Mouse (Mus musculus) CH12F3 (cell line): ENCODE results near the gene Stard9.

Source experiments
- in situ Hi-C: fragments of 300-500 bp; cut with MboI; formaldehyde crosslinking; loops from 2 replicates; pipeline ENCODE4 v1.14.3; 2020; ENCODE audit warnings: low sequenced_read_pairs

The Stard9 gene

DNA sequence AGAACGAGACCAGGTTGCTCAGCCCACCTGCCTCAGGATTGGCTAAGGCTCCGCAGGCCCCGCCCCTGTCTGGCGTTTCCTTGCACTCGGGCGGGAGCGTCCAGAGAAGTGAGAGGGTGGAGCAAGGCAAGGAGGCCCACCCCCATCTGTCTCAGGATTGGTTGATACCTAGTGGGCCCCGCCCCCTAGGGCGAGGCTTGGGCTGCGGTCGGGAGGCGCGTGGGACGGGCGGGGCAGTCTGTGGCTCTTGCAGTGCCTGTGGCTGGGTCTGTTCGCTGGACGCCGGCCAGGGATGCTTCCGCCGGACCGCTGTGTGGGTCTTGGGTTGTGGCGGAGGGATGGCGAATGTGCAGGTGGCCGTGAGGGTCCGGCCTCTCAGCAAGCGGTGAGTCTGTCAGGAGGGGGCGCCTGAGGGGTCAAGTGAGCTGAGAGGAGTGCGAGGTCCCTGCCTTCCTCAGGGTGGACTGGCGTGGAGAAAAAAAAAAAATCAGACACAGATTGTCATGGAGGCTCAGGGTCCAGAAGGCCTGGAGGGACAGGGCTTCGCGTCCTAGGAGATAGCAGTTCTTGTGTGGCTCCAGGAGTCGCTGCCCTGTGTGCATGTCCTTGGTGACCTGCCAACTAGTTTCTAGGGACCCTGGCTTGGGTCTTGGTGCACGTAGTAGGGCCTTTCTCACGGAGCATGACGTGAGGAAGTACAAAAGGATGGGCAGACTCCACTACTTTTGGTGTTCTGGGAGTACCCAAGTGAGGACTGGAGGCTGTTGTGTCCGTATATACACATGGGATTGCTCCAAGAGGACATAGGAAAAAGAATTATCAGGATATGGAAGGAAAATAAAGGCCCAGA lies at the start of gene Stard9:
Gene Stard9, plus strand, starts transcription at position 236 of the 850 bp plus-strand sequence.
- in situ Hi-C loops, result no loop called here

DNA sequence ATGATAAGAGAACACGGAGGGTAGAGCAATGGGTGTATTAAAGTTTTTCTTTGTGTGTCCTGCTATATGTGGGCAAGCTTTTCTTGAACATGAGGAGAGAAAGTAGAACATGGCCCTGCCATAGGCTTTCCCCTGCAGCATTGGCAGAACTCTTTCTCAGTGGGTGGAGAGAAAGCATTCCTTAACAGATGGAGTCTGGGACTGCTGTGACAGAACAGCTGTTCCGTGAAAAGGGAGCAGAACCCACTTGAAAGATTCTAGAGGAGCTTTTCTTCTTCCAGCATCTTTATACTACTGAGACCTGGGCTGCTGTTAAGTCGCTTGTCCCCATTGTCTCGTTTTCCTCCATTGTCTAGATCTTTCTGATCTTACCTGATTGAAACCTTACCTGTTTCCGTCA lies 39.2 kb upstream of the Stard9 start:
- in situ Hi-C loops, result no loop called here

DNA sequence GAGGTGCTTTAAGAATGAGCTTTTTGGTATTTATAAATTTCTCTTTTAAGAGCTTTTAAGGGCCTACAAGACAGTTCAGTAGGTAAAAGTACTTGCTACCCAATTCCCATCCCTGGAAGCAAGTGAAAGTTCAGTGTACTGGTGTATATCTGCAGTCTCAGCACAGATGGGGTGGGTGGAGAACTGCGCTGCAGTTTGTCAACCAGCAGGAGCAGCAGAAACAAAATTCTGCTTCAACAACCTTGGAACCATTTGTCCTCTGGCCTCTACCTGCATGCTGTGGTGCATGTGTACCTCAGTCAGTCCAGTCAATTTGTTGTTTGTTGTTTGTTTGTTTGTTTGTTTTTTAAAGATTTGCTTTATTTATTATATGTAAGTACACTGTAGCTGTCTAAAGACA lies 36.7 kb upstream of the Stard9 start:
- in situ Hi-C loops, result no loop called here

DNA sequence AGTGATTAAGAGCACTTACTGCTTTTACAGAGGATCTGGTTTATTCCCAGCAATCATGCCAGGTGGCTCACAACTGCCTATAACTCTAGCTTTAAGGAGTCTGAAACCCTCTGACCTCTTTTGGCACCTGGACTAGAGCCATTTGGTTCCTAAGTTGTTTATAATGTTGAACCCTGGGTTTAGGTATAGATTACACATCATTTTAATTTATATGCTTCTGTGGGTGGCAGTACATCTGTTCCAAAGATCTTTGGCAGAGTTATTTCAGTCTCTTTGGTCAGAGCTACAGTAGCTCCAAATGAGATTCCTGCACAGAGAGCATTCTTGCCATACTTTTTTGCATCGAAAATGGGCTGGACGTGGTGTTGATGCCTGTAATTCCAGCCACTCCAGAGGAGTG lies 31.2 kb upstream of the Stard9 start:
- in situ Hi-C loops, result no loop called here

DNA sequence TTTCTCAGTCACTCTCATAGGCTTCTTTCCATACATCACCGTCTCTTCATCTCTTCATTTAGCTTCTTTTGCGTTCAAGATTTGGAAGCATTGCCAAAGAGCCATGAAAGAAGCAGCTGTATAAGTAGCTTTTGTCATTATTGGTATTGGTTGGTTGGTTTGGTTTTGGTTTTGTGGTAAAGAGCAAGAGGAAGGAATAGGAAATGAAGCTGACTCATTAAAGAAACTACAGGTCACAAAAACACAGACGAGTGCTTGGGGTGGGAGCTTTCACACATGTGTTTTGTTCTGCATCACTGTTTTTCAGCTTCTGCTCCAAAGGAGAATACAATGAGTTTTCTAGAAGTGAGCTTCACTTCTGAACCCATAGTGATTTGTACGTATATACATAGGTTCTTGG lies 29.4 kb upstream of the Stard9 start:
- in situ Hi-C loops, result no loop called here

DNA sequence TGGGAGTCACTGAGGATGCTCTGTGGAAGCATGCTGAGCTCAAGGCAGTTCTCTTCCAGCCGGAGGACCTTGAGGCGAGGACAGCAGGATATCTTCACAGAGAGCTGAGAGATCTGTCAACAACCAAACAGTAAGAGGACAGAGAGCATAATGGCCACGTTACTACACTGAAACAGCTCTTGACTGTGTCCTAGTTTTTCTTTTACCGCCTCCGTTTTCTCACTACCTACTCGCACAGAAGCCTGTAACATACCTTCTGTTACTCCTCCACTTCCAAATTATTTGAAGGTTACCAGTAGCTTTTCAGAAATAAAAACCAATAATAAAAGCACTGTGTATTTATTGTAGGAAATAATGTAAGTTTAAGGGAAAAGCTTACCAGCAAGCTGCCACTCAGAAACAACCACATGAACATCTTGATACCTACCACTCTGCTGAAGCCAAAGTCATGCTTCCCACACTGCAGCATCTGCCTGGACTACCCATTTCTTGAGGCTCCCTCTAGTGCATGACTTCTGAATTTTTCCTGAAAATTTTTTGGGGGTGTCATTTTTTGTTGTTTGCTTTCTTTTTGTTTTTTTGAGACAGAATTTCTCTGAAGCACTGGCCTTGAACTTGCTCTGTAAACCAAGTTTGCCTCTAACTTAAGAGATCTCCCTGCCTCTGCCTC lies 22.8 kb upstream of the Stard9 start:
- in situ Hi-C loops, result no loop called here

DNA sequence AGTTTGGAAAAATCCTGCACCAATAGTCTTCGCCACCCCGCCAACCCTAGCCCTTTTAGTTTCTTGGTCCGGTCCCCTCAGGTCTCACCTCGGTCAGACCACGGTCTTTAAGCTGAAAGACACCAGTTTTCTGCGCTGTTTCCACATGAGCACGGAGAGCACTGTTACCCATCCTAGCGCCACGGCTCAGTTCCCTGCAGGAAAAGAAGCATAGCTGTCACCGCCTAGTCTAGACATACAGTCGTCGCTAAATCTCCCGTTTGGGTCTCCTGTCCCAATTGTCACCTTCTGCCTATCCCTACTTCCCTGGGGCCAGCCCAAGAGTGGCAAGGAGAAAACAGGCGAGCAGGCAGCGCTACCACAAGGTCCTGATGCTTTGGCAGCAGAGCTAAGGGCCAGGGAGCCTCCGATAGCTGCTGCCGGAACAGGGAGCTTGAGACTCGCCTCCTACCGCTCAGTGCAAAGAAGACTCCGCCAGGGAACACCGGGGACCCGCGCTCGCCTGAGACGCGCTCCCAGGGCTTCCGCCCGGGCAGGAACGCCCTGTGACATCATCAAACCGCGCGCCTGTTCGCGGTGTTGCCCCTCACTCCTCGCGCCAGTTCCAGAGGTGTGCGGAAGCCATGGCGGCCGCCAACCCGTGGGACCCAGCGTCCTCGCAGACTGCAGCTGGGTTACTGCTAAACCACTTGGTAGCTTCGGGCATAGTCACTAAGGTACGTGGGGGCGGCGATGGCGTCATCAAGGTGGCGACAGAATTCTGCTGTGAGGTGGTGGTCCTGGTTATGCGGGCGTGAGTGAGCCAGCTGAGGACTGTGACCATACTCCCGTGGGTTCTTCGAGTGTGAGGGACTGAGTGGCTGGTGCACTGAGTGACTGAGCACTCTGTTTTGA lies 19.8 kb upstream of the Stard9 start, which contains the start of the genes Haus2 and Lrrc57:
Gene Haus2, plus strand, starts transcription at position 554 of the 894 bp plus-strand sequence.
Gene Lrrc57, minus strand, starts transcription at position 691 of the 894 bp plus-strand sequence.
- in situ Hi-C loops, result no loop called here

DNA sequence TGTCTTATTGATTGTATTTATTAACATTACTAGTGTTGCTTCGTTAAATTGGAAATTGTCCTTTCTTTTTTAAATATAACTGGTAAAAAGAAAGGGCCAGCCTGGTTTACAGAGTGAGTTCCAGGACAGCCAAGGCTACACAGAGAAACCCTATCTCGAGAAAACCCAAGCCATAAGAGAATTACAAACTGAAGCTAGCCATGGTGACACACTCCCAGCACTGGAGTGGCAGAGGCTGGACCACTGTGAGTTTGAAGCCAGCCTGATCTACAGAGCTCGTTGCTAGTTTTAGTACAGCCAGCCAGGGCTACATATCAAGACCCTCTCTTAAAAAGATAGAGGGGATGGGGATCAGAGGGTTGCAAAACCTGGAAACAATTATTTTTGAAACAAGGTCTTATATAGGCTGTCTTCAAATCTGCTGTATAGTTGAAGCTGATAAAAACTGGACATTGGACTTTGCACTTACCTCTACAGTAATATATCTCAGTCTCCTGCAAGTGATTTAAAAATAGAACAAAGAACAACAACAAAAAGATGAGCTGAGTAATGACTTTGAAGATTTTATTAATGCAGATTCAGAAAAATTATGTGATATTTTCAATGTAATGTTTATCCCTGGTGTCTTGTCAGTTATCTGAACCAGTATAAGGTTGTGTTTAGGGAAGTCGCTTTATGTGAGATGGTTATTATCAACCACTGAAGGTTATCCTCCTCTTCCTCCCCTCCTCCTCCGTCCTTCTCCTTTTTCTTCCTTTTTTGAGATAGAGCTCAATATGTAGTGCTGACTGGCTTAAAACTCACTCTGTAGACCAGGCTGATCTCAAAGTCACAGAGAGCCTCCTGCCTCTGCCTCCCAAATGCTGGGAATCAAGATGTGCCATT lies 12.4 kb upstream of the Stard9 start:
- in situ Hi-C loops, result no loop called here

DNA sequence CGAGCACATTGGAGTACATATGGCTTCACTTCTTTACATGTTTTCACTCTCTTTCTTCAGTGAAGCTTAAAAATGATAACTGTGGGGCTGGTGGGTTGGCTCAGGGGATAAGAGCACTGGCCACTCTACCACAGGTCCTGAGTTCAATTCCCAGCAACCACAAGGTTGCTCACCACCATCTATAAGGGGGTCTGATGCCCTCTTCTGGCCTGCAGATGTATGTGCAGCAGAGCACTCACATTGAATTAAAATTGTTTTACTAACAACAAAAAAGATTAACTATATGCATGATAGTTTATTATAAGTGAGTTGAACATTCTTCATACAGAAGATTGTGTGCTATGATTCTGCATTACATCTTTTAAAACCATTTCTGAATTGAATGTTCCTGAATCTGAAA lies 9.4 kb upstream of the Stard9 start:
- in situ Hi-C loops, result no loop called here

DNA sequence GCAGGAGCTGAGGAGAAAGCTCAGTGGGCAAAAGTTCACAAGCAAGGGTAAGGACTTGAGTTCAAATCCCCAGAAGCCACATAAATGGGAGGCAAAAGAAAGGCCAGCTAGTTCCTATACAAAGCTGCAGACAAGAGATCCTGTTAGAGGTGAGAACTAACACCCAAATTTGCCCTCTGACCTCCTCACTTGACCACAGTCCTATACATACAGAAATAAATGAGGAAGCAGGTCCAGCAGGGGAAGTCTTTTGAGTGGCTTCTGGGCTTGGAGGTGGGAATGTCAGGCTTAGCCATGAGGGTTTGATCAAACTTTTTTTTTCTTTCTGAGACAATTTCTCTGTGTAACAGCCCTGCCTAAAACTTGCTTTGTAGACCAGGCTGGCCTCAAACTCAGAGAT lies 6.0 kb upstream of the Stard9 start:
- in situ Hi-C loops, result no loop called here

DNA sequence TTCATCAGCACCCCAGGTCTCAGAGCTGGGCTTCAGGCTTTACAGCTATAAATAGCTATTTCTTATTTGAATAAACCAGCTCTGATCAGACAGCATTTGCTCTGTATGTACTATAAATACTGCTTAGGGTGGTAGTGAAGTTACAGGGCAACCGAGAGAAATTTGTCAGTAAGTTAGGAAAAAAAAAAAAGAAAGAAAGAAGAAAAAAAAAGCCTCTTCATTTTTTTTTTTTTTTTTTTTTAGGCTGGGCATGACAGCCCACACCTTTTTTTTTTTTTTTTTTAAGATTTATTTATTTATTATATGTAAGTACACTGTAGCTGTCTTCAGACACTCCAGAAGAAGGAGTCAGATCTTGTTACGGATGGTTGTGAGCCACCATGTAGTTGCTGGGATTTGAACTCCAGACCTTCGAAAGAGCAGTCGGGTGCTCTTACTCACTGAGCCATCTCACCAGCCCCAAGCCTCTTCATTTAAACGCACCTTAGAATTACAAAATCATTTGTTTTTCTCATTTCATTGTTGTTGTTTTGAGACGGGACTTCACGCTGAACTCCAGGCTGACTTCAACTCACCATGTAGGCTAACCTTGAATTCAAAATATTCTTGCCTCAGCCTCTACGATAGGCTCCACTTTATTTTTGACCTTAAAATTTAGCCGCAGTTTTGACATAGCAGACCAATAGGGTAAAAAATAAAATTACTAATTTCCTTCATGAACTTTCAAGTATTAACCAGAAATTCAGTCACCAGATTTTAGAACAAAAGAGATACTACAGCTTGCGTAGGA lies 650 bp upstream of the Stard9 start:
- in situ Hi-C loops, result no loop called here

DNA sequence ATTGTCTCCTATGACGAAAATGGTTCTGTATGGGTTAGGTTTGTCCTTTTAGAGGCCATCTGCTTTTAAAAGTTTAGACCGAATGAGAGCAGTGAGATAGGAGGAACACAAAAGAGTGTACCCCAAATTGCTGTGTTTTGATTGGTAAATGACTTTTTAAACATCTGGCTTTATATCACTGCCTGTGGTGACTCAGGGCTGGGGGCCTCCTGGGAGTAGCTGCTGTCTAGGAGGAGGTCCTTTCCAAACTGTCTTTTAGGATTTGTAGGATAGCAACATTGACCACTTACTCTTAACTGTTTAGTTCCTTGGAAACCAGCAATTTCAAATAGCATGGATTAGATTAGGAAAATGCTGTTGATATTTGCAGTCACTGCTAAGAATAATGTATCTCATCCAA lies 1.3 kb downstream of the Stard9 start:
- in situ Hi-C loops, result no loop called here

DNA sequence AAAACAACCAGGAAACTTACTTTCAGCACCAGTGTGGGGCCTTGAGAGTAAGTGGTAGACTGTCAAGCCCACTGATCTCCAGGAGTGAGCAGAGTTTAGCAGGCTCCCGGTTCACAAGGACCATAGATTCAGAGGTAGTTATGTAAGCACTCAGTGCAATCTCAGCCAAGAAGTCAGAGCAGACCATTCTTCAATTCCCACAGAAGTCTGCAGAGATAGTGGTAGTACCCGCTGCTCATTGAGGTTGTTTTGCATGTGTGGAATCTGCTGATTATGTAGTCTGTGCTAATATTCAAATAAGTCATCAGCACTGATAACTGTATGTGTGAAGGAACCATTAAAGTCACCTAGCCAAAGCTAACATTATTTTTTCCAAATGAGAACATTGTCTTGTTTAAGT lies 1.7 kb downstream of the Stard9 start:
- in situ Hi-C loops, result no loop called here

DNA sequence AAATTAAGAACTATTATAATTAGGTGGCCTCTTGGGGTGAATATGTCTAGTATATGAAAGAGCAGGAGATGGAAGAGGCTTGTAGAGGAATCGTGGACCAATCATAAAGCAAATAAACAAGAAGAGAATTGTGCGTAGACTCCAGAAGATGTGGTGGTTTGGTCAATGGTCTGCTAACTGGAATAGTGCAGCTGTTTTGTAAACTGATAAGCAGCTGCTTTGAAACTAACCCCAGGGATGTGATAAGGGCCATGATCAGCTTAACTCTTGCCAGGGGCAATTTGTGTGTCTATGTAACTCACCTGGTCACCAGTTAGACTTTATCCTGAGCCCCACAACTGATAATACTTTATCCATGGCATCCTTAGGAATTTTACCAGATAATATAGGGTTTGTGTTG lies 2.6 kb downstream of the Stard9 start:
- in situ Hi-C loops, result no loop called here

DNA sequence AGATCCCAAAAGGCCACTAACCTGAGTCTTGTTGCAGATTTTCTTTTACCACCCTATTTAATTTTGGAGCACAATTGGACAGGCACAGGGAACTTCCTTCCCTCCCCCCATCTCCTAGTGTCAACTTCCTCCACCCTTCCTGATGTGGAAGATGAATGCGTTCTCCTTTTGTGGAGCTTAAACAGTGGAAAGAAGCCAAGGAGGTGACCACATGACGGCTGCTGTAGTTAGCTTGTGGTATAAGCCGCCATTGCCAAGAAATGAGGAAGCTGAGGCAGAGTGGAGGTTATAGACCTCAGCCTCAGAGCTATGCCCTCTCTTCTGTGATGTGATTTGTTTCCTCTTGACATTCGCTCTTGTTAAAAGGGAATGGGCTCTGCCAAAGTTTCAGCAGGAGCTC lies 3.0 kb downstream of the Stard9 start:
- in situ Hi-C loops, result no loop called here

DNA sequence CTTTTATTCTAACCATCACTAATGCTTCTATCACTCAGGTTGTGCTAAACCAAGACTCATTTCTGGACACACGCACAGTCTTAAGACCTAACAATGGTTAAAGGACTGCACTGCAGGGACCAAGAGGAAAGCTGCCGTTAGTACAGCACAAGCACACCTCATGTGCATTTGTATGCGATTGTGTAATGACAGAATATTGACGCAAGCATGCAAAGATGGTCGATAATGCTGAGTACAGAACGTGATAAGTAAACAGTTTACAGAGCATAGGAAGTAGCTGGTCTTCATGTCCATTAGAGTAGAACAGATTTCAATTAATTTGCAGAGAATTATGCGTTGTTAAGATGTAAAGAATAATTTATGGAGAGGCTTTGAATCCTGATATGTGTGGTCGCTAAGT lies 11.9 kb downstream of the Stard9 start:
- in situ Hi-C loops, result no loop called here

DNA sequence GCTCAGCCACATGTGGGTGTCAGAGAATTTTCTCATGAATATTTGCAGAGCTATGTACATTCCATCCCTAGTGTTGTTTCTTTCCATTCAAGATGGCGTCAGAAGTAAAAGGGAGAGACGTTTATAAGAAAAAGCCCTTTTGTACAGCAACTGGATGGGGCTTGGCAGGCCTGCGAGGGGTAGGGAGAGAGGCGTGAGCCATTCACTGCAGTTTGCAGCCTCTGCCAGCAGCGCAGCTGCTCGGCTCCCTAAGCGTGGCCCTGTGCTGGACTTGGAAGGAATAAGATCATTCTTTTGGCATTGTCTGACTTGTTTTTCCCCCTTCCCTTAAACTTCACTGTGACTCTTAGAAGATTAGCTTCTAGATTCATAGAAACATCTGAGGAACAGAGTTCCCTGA lies 14.9 kb downstream of the Stard9 start:
- in situ Hi-C loops, result no loop called here

DNA sequence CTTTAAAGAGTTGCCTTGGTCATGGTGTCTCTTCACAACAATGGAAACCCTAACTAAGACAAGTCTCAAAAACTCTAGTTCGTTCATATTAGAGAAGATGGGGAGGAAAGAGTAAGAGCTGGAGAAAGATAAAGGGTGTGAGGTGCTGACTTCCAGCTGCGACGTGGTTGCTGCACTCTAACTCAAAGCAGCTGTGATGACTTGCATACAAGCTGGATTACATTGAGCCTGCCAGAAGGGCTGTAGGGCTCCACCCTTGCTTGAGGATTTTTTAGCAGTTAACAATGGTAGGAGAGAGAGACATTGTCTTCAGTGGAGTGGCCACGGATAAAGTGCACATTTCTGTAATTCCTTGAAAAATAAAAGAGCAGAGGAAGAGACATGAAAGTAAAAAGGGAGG lies 17.9 kb downstream of the Stard9 start:
- in situ Hi-C loops, result no loop called here

DNA sequence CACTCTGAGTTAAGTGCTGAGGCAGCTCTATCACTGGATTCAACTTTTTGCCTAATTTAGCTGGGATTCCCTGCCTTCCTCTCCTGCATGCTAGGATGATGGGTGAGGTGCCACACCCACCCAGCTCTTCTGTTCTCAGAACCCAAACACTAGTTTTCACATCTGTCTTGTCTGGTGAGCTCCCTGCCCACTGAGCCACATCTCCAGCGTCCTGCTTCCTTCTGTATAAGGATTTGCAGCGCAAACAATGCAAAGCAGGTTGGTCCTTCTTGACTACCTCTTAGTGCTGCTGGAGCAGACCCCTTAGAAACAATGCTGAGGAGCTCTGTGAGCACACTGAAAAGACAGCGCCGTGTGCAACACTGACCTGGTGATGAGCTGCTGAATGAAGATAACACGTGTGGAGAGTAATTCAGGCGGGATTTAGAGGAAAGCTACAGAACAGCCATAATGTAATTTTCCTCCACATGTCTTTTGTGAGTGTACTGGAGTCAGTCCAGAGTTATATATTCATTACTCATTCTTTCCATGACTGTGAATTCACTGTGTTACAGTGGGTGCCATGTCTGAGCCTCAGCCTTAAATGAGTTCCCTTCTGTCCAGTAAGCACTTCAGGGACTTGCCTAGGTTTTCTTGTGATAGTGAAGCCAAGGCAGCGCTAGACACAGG lies 23.5 kb downstream of the Stard9 start:
- in situ Hi-C loops, result no loop called here
